Mouse (Mus musculus): ENCODE data around the gene C2cd5.
"Not testable (repeated sequence)": the region's sequence is repeated elsewhere in the genome, so short reads cannot be mapped to it uniquely, and the experiment has no call there.

Gene C2cd5

DNA sequence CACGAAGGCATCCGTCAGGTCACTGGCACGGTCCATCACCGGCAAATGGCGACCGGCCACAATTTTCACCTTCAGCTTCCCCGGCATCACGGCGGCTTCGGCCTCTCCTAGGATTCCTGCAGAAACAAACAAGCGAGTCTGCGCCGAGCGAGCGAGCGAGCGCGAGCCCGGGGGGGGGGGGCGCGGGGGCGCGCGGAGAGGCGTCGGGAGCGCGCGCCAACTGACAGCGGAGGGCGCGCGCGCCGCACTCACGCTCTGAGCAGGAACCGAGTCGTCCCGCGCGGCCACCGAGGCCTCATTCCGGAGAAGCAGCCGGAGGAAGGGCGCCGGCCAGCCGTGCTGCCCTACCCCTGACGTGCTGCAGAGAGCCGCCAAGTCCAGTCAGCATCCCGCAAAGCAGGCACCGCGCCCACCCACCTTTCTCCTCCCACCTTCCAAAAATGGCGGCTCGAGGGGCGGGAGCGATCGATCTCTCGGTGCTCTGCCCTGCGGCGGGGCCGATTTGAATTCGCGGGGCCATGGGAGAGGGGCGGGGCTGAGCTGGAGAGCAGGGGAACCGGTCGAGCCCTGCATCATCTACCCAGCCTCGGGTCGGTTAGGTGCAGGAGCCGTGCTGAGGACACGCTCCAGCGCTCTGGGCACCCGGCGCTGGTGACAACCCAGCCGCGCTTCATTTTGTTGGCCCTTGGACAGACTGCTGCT is at the start of gene C2cd5:
Gene C2cd5, minus strand, starts transcription at position 461 of the 702 bp plus-strand sequence.
- peak; percentile 98 for DNase-seq (ENCODE audit: low read depth)

- DNase-seq (ENCODE audit: low read depth), result no peak
Observed at GRCm38 (mm10) chr6:143148868-143149267, 48.9 kb upstream of the C2cd5 start.

DNA sequence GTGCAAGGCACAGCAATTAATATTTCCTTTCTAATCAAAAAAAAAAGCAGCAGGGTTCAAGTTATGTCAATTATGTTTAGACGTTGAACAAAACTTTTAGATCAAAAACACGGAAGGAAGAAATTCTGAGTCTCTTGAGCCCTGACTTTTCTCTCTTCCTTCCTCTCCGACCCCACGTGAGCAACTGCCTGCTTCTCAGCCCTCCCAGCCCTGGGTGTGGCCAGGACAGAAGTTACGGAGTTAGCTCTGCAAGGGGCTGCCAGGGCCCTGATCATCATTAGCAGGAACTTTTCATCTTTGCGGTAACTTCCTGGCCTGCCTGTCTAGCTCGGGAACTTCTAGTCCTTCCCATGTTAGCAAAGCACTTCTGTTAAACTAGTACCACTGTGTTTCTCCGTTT is 46.8 kb upstream of the C2cd5 start:
- peak; percentile 51 for DNase-seq (ENCODE audit: low read depth)

- no peak for DNase-seq (ENCODE audit: low read depth)
Observed at GRCm38 (mm10) chr6:143145051-143145450, 45.1 kb upstream of the C2cd5 start.

- no peak for DNase-seq (ENCODE audit: low read depth)
Observed at GRCm38 (mm10) chr6:143144556-143144955, 44.6 kb upstream of the C2cd5 start.

- DNase-seq (ENCODE audit: low read depth), result no peak
Observed at GRCm38 (mm10) chr6:143143775-143144273, 43.9 kb upstream of the C2cd5 start.

GRCm38 (mm10) chr6:143143321-143143720 is 43.4 kb upstream of the C2cd5 start:
- DNase-seq (ENCODE audit: low read depth), result no peak

GRCm38 (mm10) chr6:143142861-143143260 is 42.9 kb upstream of the C2cd5 start:
- DNase-seq (ENCODE audit: low read depth), result no peak

DNA sequence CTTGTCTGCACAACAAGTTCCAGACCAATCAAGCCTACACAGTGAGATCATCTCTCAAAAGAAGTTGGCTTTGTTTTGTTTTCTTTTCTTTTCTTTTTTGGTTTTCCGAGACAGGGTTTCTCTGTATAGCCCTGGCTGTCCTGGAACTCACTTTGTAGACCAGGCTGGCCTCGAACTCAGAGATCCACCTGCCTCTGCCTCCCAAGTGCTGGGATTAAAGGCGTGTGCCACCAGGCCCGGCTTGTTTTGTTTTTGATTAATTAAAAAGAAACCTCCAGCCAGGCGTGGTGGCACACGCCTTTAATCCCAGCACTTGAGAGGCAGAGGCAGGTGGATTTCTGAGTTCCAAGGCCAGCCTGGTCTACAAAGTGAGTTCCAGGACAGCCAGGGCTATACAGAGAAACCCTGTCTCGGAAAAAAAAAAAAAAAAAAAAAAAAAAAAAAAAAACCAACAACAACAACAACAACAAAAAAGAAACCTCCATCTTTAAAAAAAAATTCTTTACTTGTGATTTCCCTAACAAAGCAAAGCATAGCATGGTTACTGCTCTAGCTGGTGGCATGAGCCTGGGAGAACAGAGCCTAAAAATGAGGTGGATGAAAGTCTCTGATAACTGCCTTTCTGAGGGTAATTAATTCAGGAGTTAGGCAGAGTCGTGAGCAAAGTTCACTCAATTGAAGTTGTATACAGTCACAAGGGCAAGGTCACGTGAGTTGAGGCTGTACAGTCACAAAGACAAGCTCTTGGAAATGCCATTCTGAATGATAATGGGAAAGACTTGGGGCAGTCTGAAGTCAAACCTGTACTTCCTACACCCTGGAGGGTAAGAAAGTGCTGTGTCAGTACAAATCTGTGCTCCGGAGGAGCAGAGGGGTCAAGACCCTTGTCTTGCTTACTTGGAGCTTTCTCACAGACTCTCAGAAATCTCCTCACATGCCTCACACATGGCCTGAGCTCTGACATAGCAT is 42.0 kb upstream of the C2cd5 start:
- DNase-seq (ENCODE audit: low read depth), result not testable (repeated sequence)

DNA sequence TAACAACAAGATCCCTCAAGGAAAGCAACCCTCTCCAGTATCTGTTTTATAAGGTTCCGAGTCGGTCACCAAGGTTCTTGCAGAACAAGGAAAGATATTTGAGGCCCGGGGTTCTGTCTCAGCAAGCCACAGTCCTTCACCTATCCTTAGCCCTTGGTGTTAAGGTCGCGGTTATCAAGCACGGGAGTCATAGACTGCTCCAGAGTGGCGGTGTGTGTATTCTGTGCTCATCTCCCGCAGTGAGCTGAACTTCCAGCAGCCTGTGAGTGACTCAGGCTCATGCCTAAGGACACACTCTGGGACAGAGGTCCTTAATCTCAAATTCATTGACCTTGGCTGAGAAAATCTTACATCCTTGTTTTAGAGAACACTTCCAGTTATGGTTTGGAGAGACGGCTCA is 40.9 kb upstream of the C2cd5 start:
- no peak for DNase-seq (ENCODE audit: low read depth)

DNA sequence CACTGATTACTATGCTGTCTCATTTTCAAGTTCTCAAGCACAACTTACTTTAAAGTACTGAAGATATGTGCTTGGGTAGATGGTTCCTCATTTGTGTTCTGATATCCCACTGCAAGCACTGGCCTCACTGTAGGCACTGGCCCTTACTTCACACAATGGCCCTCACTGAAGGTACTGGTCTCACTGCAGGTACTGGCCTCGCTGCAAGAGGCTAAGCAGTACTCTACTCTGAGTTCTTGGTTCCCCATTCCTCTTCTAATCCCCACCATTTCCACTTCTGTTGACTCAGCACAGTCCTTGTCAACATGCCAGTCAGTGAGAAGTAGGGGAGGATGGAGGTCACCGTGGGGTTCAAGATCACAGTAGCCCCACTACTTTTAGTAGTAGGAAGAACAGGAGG is 39.5 kb upstream of the C2cd5 start:
- no peak for DNase-seq (ENCODE audit: low read depth)

DNA sequence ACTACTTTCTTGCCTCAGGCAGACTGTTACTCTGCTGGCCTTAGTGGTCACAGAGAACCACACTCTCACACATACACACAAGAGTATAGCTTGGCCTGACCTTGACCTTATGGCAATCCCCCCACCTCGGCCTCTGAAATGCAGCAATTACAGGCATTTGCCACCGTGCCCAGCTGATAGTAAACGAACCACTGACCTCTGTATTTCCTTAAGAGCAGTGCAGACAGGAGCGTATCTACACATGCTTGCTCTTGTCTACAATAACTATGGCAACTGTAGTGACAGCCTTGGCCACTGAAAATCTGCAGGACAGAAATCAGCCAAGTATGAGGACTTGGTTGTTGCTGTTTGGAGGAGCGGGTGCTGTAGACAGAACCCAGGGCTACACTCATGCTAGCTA is 37.4 kb upstream of the C2cd5 start:
- DNase-seq (ENCODE audit: low read depth), result no peak

DNA sequence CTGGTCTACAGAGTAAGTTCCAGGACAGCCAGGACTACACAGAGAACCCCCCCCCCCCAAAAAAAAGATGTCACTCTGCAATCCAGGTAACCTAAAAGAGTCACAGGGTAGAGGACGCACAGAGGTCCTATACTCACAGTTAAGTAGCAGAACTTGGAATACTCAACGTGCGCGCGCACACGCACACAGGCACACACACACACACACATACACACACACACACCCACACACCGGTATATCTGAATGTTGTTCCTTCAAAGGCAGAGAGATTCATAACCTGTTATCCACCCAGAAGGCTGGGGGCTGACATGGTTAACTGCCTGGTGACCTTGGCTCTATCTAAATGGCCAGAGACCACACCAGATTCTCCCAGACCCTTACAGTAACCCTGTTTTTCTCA is 36.7 kb upstream of the C2cd5 start:
- no peak for DNase-seq (ENCODE audit: low read depth)

DNA sequence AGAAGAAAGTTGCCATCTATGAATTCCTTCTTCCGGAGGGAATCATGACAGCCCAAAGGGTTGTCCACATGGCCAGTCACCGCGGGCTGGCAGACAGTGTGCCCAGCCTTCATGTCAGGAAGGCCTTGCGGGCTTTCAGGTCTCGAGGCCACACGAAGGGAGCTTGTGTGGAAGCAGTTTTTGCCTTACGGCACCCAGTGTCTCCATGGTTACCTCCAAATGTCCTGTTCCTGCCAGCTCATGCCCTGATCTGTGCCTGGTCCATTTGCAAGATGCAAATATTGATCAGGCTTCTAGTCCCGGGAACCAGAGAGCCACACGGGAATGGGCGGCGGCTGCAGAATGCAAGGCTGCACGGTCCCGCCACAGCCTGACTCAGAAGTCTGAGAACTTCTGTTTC is 35.2 kb upstream of the C2cd5 start:
- no peak for DNase-seq (ENCODE audit: low read depth)

DNA sequence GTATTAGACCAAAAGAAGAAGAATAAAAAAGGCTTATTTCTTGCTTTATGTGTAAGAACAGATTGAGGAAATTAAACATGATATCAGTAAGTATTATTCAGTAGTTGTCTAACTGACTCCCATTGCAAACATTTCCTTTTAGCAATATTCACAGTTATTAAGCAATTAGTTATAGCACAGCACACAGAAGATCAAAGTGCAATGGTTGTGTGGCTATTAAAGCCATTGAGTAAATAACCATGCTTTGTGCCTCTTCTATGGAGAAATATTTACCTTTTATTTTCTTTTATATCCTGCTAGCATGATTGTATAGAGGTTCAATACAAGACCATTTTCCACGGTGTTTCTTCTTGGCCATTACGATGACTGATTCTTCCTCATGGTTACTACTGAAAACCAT is 33.2 kb upstream of the C2cd5 start:
- no peak for DNase-seq (ENCODE audit: low read depth)

GRCm38 (mm10) chr6:143131895-143132652 is 32.1 kb upstream of the C2cd5 start:
- no peak for DNase-seq (ENCODE audit: low read depth)

- no peak for DNase-seq (ENCODE audit: low read depth)
Observed at GRCm38 (mm10) chr6:143130411-143130810, 30.5 kb upstream of the C2cd5 start.

DNA sequence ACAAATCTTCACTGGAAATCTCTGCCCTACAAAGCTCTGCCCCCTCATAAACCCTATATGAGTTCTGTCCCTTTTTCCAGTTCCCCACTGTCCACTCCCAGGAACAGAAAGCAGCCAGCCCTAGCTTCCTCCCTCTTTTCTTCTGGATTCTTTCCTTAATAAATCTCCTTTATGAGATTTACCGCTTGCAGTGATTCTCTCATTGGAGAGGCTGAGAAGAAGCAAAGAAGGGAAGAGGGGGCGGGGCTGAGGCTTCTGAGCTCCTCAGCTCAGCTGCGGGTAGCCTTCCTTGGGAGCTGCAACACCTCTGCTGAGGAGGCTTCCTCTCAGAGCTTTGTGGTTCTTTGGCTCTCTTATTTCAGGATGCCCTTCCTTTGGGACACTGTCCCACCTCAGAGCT is 30.0 kb upstream of the C2cd5 start:
- no peak for DNase-seq (ENCODE audit: low read depth)

DNA sequence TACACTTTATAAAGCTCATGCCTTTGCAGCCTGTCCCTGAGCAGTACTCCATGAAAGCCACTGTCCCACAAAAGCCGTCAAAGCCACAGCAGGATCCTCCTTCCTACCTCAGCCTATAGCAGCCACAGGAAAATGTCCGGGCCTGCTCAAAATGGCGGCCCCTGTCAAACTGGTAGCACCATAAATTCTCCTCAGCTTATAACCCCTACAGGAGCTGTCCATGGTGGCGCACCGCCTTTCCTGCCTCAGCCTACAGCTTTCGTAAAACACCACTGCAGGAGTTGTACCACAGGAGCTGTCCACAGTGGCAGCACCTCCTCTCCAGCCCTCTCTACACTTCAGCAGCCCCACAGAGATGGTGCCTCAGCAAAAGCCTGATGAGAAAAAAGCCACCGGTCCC is 29.5 kb upstream of the C2cd5 start:
- no peak for DNase-seq (ENCODE audit: low read depth)

- no peak for DNase-seq (ENCODE audit: low read depth)
Observed at GRCm38 (mm10) chr6:143125721-143126120, 25.8 kb upstream of the C2cd5 start.

- no peak for DNase-seq (ENCODE audit: low read depth)
Observed at GRCm38 (mm10) chr6:143119325-143119724, 19.4 kb upstream of the C2cd5 start.

DNA sequence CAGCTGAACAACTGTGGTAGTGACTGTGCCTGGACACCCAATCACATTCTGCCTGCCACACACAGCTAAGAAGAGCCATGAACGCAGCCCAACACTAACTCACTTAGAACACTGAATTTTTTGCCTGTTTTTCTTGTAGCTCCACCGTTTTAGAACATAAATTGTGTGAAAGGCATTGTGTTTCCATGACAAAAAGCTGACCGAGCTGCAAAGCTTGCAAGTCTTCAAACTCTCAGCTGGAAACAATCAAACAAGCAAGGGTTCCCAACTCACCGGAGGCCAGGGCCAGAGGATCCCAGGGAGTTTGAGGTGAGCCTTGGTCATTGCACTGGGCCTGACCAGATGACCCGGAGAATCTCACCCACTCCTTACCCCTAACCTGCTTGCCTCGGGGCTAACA is 16.8 kb upstream of the C2cd5 start:
- no peak for DNase-seq (ENCODE audit: low read depth)

Measured in induced T-regulatory cell, adult 2 months (primary cell).